Mouse (Mus musculus): ENCODE measurements around the gene Smarcd2. TPM values are rescaled to one million over a fixed set of nuclear protein-coding genes. Genes with fewer than 3 reads are reported as not detected.
"Not testable (repeated sequence)": the region's sequence is repeated elsewhere in the genome, so short reads cannot be mapped to it uniquely, and the experiment has no call there.

The Smarcd2 gene
- total RNA-seq, 1 experiment from 2014 or later = 274 TPM

DNA sequence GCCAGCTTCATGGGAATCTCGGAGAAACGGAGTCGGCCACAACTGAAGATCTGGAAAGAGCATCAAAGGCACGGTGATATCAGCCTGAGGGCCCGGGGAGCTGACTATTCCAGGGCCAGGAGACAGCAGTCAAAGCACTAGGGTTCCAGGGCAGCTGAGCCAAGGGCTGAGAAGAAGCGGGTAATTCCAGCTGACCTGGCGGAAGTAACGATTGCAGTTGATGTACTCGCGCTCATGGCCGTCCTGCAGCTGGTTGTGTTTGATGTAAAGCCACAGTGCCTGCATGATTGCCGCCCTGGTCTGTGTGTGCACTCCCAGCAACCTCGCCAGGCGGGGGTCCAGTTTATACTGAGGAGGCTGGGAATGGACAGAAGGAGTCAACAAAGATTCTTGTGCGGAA lies 7.8 kb downstream of the Smarcd2 start:
- no peak for ATAC-seq (replicated peaks in 1 of 2; ENCODE audit: insufficient read depth in 1 of 2, low FRiP score in 2 of 2, low TSS enrichment in 1 of 2, low read depth in 1 of 2, poor library complexity in 2 of 2, severe bottlenecking in 2 of 2)

DNA sequence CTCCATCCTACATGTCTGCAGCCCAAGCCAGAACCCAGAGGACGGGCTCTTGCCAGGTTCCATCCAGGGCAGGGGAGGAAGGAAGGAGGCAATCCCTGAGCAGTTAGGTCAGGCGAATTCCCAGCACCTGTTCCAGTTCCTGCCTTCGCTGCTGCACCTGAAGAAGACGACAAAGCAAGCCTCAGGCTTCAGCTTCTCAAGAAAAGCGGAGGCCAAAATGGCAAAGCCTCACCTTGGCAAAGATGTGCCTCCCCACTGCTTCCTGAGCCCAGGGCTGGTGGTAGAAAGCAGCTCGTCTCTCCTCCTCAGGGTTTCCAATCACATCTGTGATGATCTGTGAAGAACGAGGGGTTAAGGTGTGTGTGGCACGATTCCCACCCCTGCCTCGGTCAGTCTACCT lies 8.8 kb downstream of the Smarcd2 start:
- no peak for ATAC-seq (replicated peaks in 1 of 2; ENCODE audit: insufficient read depth in 1 of 2, low FRiP score in 2 of 2, low TSS enrichment in 1 of 2, low read depth in 1 of 2, poor library complexity in 2 of 2, severe bottlenecking in 2 of 2)

DNA sequence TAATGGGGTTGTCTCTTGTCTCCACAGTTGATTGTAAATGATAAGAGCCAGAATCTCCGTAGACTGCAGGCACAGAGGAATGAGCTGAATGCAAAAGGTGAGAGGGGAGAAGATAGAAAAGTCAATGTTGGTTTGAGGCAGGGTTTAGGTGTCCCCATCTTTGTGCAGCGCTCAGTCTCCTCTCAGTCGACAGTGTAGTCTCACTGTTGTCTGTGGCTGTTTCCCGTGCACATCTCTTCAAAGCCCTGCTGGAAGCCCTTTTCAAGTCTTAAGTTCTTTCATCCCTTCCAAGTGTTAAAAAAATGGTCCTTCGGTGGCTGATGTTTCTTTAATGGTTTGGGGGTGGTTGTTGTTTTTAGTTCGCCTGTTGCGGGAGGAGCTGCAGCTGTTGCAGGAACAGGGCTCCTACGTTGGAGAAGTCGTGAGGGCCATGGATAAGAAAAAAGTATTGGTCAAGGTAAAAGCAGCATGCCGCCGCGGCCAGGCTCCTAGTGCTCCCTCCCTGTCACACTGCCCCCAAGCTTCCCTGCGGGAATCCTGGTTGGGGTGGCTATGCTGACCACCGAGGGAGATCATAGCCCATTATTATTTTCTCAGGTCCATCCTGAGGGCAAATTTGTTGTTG lies 11.8 kb downstream of the Smarcd2 start:
- no peak for ATAC-seq (replicated peaks in 1 of 2; ENCODE audit: insufficient read depth in 1 of 2, low FRiP score in 2 of 2, low TSS enrichment in 1 of 2, low read depth in 1 of 2, poor library complexity in 2 of 2, severe bottlenecking in 2 of 2)

GRCm38 (mm10) chr11:106256775-106257174 lies 16.0 kb downstream of the Smarcd2 start:
- no peak for ATAC-seq (replicated peaks in 1 of 2; ENCODE audit: insufficient read depth in 1 of 2, low FRiP score in 2 of 2, low TSS enrichment in 1 of 2, low read depth in 1 of 2, poor library complexity in 2 of 2, severe bottlenecking in 2 of 2)

GRCm38 (mm10) chr11:106255685-106256451 lies 16.9 kb downstream of the Smarcd2 start, which contains the start of the genes Ftsj3 and Psmc5:
TSS of gene Ftsj3 (minus strand) at chr11:106256079.
TSS of gene Psmc5 (plus strand) at chr11:106256154.
- peak; percentile 96 to 97 for ATAC-seq (replicated peaks in 1 of 2; ENCODE audit: insufficient read depth in 1 of 2, low FRiP score in 2 of 2, low TSS enrichment in 1 of 2, low read depth in 1 of 2, poor library complexity in 2 of 2, severe bottlenecking in 2 of 2)

GRCm38 (mm10) chr11:106255174-106255573 lies 17.6 kb downstream of the Smarcd2 start:
- ATAC-seq (replicated peaks in 1 of 2; ENCODE audit: insufficient read depth in 1 of 2, low FRiP score in 2 of 2, low TSS enrichment in 1 of 2, low read depth in 1 of 2, poor library complexity in 2 of 2, severe bottlenecking in 2 of 2) = no peak

DNA sequence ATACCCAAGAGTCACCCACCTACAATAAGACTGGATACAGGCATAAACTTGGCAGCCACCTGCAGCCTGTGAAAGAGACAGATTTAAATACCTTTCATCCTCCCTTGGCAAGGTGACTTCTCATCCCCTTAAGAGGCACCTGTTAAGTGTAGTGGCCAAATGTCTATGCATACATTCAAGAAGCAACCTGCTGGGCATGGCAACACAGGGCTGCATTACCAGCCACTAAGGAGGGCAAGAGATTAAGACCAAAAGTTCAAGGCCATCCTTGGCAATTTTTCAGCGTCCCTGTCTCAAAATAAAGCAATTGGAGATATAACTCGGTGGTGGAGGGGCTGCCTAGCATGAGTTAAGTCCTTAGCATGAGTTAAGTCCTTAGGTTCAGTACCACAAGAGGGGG lies 18.0 kb downstream of the Smarcd2 start:
- ATAC-seq (replicated peaks in 1 of 2; ENCODE audit: insufficient read depth in 1 of 2, low FRiP score in 2 of 2, low TSS enrichment in 1 of 2, low read depth in 1 of 2, poor library complexity in 2 of 2, severe bottlenecking in 2 of 2) = no peak

DNA sequence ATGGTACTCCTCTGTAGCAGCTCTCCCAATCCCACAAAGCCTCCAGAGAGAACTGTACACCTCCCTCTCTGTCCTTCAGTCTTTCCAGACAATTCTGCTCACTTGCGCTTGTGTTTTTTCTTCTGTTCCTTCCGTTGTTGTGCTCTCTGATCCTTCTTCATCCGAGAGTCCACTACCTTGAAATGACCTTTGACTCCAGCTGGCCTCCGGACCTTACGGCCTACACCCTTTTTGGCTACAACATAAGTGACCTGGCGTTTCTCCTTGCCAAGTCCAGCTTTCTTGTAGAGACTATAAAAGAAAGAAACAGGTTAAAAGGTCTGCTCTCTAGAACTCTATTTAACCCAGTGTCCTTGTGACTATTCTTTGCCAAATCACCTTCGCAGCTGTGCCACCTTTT lies 23.4 kb downstream of the Smarcd2 start:
- ATAC-seq (replicated peaks in 1 of 2; ENCODE audit: insufficient read depth in 1 of 2, low FRiP score in 2 of 2, low TSS enrichment in 1 of 2, low read depth in 1 of 2, poor library complexity in 2 of 2, severe bottlenecking in 2 of 2) = no peak

DNA sequence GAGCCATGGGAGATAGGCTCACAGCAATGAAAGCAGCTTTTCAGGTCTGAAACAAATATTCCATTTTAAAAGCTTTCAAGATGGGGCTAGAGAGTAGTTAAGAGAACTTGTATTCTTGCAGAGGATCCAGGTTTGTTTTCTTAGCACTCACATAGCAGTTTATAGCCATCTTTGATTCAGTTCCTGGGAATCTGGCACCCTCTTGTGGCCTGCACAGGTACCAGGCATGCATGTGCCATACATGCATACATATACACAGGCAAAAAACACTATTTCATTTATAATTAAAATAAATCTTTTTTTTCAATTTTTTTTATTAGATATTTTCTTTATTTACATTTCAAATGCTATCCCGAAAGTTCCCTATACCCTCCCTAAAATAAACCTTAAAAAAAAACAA lies 25.9 kb downstream of the Smarcd2 start:
- ATAC-seq (replicated peaks in 1 of 2; ENCODE audit: insufficient read depth in 1 of 2, low FRiP score in 2 of 2, low TSS enrichment in 1 of 2, low read depth in 1 of 2, poor library complexity in 2 of 2, severe bottlenecking in 2 of 2) = no peak

DNA sequence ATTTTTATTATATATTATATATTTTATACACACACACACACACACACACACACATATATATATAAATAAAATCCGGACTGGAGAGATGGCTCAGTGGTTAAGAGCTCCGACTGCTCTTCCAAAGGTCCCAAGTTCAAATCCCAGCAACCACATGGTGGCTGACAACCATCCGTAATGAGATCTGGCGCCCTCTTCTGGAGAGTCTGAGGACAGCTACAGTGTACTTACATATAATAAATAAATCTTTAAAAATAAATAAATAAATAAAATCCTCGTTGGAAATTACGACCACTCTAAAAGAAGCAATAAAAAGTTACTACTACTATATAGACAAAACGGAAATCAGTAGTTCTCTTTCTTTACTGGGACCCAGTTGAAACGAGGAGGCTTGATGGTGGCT lies 38.8 kb downstream of the Smarcd2 start:
- not testable (repeated sequence) for ATAC-seq (replicated peaks in 1 of 2; ENCODE audit: insufficient read depth in 1 of 2, low FRiP score in 2 of 2, low TSS enrichment in 1 of 2, low read depth in 1 of 2, poor library complexity in 2 of 2, severe bottlenecking in 2 of 2)

DNA sequence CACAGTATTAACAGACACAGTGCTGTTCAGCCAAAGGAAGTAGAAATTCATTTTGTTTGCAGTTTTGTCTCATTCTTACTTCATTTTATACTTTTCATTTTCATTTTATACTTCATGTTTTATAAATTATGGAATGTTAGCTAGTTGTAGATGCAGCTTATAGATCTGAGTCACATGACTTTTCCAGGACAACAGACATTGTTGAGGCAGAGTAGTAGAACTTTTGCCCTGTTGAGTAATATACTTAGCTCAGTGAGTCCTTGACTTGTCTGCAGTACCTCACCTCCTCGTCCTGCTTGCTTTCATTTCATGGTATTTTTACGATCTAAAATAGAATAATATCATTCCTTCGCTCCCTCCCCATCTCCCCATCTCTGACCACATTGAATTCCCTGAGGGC lies 52.2 kb downstream of the Smarcd2 start:
- ATAC-seq (replicated peaks in 1 of 2; ENCODE audit: insufficient read depth in 1 of 2, low FRiP score in 2 of 2, low TSS enrichment in 1 of 2, low read depth in 1 of 2, poor library complexity in 2 of 2, severe bottlenecking in 2 of 2) = no peak

DNA sequence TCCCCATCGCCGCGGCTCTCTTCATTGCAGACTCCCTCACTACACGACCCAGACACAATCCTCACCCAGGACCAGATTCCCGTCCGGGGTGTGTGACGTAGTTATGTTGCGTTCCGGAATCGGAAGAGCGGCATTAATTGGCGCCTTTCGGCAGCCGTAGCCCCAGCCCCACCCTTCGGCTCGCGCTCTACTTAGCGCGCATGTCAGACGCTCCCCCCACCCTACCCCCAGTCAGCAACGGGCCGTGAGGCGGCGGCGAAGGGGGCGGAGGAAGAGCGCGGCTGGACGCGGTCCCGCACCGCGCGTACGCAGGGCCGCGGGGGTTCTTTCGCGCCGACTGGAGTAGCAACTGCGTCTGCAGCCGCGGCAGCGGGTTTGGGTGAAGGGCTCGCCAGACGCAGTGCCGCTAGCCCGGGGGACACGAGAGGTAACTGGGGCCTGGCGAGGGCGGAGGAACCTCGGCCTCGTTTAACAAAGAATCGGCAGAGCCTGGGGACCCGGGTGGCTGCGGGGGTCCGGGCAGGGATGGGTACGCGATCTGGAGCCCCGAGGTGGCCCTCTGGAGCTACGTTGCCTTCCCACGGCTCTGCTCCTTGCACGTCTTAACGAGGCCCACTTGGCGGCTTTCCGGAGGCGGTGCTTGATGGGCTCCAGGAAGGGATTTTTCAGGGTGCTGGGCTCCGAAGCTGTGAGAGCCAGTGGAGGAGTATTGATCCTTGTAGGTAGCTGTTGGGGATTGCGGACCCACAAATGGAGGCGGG lies 55.9 kb downstream of the Smarcd2 start, which contains the start of gene Ddx42:
TSS of gene Ddx42 (plus strand) at position 197 of the 761 bp plus-strand sequence.
- peak; percentile 84 to 85 for ATAC-seq (replicated peaks in 1 of 2; ENCODE audit: insufficient read depth in 1 of 2, low FRiP score in 2 of 2, low TSS enrichment in 1 of 2, low read depth in 1 of 2, poor library complexity in 2 of 2, severe bottlenecking in 2 of 2)

DNA sequence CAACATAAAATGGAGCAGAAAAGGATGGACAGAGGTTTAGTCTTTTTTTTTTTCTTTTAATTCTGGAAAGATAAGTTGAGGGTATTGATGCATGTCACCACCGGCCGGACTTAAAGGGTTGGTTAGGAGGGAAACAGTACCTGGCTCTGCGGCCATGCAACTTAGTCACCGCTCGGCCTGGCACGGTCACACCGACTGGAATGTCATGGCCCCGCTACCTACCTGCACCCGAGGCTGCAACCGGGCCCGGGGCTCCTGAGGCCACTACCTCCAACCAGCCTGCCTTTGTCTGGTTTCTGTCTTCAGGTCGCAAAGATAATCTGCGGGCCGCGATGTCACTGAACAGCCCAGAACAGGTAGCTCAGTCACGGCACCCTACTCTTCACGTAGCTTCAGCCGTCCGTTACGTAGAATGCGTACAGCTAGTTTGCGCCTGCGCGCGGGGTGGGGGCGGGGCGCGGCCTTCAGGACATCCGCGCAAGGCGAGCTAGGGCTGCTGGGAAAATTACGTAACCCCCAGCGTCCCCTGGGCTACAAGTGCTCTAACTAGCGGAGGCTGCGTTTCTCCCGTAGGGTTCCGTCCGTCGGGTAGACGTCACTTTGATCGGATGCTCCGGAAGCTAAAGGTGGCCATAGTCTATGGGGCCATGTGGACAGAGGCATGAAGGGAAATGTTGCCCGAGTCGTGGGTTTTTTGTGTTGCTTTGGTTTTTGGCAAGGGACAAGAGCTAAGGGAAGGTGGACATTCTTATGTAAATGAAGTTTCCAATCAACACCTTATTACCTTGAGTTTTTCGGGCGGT lies 56.6 kb downstream of the Smarcd2 start, which contains the start of gene Ccdc47:
TSS of gene Ccdc47 (minus strand) at position 418 of the 803 bp plus-strand sequence.
- peak; percentile 90 to 92 for ATAC-seq (replicated peaks in 1 of 2; ENCODE audit: insufficient read depth in 1 of 2, low FRiP score in 2 of 2, low TSS enrichment in 1 of 2, low read depth in 1 of 2, poor library complexity in 2 of 2, severe bottlenecking in 2 of 2)

DNA sequence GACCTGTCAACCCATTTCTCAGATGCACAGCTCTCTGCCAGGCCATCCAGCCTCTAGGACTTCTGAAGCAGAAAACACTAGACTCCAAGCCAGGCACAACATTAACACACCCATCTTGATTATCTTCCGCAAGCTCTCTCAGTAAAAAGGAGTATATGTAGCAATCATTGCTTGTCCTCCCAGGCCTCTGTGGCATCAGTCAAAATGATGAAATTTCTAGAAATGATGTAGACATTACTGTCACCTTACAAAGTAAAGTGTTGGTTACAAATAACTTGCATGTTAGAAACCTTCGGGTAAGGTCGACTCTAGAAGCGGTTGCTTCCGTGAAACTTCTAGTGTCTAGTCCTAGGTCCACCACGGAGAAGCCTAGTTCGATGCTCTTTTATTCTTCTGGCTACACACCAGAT lies 57.3 kb downstream of the Smarcd2 start:
- ATAC-seq (replicated peaks in 1 of 2; ENCODE audit: insufficient read depth in 1 of 2, low FRiP score in 2 of 2, low TSS enrichment in 1 of 2, low read depth in 1 of 2, poor library complexity in 2 of 2, severe bottlenecking in 2 of 2) = no peak

DNA sequence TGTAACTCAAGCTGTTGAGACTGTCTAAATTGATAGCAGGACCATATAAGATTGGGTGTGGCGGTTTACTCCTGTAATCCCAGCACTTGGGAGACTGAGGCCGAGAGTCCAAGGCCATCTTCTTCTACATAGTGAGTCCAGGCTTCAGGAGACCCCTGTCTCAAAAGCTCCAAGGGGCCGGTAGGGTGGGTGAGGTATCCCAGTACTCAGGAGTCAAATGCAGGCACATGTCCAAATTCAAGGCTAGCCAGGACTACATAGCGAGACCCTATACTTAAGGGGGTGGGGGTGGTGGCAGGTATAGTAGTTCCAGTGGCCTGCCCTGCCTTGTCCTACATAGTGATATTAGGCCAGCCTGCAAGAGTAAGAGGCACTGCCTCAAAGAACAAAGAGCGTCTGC lies 57.9 kb downstream of the Smarcd2 start:
- no peak for ATAC-seq (replicated peaks in 1 of 2; ENCODE audit: insufficient read depth in 1 of 2, low FRiP score in 2 of 2, low TSS enrichment in 1 of 2, low read depth in 1 of 2, poor library complexity in 2 of 2, severe bottlenecking in 2 of 2)
